Mouse (Mus musculus): ENCODE results near the gene Smndc1.

- TF ChIP-seq EP300 (IDR thresholded peaks at IDR 0.05; ENCODE audit: insufficient read depth, low read depth, low read length), result no peak
- no peak for TF ChIP-seq CTCF (IDR thresholded peaks at IDR 0.05; ENCODE audit: low read depth, low read length)
Observed at GRCm38 (mm10) chr19:53371666-53372065, 18.7 kb downstream of the Smndc1 start, which contains the start of gene Gm10197.

Data from ES-Bruce4 (cell line).